Mouse (Mus musculus) kidney, adult 18-20 months (tissue): ENCODE measurements around the gene Kctd17.

Experiments used
- DNase-seq: peaks from one replicate; pipeline ENCODE4 v3.0.0; 2021

Gene Kctd17

DNA sequence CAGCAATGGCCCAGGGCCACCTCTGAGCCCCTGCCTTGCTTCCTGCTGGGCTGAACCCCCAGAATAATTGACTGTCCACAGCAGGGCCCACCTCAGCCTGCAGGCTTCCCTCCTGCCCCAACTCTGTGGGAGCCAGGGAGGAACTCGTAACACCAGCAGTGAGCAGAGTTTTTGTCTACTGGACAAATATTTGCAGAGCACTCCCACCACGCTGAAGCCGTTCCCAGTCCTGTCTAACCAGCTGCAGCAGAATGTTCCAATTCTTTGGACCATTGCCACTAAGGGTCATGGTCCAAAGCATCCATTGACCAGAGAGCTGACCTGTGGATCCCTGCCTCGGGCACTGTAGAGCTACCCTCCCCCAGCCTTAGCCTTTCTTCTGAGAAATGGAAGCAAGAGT lies 11.4 kb upstream of the Kctd17 start:
- DNase-seq, result peak; percentile 81

DNA sequence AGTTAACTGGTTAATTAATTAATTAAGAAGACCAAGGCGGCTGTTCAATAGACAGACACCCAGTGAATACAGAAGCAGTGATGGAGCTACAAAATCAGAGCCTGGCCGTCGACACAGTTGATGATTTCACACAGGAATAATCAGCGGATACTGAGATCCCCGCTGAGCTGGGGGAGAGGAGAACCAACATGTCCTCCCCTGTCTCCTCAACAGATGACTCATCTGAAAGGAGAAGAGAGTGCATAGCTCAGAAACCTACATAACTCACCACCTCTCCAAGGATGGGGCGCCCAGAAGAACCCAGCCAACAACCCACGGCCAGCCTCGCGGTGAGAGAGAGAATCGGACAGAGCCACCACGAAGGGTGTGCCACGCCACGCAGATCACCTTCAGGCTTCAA lies 8.0 kb upstream of the Kctd17 start:
- DNase-seq, result no peak

DNA sequence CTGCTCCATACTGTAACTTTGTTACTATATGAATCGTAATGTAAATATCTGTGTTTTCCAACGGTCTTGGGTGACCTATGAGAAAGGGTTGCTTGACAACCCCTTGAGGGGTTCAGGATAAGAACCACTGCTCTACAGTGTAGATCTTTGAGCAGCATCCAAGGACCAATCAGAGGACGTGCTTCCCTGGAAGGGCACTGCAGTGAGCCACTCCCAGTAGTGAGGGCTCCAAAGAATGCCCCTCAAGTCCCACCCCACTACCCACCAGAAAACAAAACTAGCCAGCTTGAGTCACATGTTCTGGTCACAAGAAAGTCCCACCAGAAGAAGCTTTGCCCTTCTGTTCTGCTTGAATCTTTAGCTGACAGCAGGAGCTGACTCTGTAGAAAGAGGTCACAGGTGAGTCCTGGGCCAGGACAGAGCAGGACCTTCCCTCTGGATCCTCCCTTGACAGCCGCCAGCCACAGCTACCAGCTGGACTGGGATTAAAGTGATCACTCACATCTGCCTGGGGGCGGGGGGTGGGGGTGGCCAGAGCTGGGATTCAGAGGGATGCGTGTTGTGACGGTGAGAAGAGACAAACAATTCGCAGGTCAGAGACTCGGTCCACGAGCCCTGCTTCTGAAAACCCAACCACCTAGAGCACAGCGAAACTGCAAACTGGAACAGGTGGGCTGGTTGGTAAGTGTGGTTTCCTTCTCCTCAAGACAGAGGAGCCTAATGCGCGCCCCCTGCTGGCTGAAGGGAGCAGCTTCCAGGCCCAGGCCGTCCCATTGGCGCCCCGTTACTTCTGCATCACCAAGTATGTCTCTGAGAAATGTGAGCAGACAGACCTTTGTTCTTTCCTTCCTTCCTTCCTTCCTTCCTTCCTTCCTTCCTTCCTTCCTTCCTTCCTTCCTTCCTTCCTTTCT lies 6.1 kb upstream of the Kctd17 start:
- DNase-seq, result peak; percentile 82

DNA sequence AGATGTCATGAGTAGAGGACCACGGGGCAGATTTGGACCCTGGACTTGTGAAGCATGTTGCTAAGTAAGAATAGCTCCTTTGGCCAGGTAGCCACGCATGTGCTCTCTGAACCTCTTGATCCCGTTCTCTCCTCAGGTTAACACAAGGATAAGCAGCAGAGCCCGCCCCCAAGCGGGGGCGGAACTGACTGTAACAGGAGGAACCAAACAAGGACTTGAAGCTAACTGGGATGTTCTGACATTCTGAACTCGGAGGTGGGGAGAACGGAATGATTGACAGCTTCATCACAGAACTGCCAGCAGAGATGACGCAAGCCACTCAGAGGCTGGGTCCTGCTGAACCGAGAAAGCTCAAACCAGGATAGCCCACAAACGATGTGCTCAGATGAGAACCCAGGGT lies 3.9 kb upstream of the Kctd17 start:
- peak; percentile 72 for DNase-seq

DNA sequence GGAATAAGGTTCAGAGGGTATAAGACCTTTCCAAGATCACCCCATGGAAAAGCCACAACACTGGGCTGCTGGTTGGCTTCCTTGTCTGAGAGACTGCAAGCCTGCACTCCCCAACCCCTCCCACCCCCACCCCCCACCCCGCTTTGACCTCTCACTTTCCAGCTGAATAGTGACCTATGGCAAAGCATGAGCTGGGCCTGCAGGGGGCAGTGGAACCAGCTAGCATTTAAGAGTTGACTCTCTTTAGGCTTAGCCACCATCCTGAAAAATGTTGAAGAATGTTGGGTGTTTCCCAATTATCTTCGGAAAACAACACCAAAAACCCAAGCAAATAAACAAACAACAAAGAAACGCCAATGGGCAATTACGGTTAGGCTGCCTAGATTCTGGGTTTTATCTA lies 3.1 kb upstream of the Kctd17 start:
- DNase-seq, result no peak

DNA sequence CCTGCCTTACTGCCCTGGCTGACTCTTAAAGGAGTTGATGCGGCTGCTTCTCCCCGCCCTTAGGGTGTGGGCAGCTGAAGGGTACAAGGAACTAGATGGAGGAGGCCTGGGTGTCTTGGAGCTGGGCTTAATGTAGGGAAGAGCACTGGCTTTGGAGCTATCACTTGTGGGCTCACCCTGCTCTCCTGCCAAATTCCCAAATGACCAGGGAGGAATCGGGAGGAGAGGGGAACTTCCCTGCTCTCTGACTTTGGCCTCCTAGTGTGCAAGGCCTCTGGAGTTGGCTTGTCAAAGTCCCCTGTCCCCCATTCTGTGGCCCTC lies 735 bp downstream of the Kctd17 start:
- no peak for DNase-seq

DNA sequence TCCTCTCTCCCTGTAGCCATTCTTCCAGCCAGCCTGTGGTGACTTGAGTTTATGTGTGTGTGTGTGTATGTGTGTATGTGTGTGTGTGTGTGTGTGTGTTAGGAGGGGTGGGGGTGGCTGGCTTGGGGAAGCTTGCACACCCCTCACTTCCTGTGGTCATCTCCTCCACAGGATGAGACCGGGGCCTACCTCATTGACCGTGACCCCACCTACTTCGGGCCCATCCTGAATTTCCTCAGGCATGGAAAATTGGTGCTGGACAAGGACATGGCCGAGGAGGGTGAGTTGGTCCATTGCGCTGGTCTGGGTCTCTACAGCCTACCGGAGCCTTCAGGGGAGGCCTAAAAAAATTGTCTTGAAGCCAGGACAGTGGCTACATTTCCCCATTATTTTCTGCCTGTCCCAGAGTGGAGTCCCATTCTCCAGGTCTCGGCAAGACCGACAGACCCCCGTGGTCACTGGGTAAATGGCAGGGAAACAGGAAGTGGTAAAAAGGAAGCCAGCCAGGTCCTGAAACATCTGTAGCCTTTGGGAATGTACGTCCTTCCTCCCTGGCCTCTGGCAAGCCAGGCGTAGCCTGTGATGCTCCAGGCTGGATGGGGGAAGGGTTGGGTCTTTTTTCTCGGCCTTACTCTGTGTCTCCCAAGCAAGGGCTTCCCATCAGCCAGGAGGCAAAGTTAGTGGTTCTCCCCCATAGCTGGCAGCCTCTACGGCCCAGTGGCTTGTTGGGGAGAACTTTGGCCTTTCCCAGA lies 1.7 kb downstream of the Kctd17 start:
- DNase-seq, result no peak

DNA sequence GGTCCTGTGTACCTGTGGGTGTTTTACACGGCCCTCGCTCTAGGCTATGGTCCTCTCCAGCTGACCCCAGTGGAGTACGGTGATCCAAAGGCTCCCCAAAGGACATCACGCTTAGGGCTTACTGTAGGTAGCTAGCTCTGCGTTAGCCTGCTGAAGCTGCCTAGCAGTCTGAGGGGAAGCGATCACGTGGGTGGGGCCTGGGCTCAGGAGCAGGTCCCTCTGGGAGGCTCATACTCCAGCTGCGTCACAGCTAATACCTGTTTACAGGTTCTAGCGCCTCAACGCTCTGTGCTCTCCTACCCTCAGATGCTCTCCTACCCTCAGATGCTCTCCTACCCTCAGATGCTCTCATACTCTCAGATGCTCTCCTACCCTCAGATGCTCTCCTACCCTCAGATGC lies 2.5 kb downstream of the Kctd17 start:
- DNase-seq, result no peak

DNA sequence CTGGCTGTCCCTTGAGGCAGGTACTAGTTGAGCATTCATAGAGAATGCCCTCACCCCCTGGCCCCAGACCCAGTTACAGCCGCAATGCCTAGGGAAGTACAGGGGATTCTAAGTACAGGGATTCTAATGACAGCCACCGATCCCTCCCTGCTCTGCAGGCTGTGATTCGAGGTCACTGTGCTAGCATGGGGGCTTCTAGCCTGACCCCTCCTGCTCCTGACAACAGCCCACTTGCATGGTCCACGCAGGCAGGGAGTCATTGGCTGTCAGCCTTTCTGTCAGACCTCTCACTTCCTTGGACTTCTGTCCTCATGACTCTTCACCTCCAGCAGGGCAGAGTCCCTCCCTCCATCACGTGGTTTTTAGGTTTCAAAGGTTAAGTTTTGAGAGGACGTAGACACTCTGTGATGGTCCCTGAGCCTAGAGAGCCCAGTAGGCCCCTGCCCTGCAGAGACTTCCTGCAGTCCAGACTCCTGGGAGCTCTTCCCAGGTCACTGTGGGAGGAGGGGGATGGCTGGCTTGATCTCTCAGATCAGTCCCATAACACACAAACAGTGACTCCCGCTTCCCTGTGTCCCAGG lies 3.3 kb downstream of the Kctd17 start:
- peak; percentile 68 for DNase-seq

DNA sequence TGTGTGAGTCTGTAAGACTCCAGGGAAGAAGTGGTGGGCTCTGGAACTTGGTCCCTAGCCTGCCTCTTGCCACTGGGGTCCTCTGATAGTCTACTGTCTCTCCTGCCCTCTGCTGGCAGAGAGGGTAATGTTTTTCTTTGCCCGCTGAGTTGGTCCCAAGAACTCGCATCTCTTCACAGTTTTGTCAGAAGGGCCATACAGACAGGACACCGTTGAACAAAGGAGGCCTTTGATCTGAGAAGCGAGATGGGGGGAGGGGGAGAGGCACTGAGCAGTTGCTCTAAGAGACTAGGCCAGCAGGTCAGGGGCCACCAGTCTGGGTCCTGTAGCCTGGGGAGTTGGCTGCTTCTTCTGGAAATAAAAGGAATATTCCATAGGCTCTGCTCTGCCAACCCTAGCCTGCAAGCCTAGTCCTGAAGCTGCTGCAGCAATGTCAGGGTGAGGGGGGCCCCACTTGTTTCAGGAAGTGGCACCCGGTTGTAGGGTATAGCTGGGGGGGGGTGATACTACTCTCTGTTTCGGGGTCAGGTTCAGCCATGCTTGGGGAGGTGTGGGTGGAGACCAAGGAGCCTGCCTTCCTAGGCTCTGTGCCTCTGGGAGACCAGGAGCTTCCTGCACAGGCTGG lies 6.6 kb downstream of the Kctd17 start:
- DNase-seq, result no peak

DNA sequence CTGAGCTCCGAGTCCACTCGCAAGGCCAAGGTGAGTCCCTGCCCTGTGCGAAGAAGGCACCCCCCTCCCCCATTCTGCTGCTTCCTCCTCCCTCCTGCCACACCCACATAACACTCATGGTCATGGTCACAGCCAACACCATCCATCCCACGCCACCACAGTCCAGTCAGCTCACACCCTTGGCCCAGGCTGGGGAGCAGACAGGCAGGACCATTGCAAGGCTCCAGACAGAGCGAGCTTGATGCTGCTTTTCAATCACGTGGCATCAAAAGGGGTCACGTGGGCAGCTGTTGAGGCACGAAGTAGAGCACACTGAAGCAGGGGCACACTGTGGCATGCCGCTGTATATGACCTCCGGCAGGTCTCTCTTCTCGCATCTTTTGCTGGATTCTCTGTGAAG lies 7.3 kb downstream of the Kctd17 start:
- no peak for DNase-seq

DNA sequence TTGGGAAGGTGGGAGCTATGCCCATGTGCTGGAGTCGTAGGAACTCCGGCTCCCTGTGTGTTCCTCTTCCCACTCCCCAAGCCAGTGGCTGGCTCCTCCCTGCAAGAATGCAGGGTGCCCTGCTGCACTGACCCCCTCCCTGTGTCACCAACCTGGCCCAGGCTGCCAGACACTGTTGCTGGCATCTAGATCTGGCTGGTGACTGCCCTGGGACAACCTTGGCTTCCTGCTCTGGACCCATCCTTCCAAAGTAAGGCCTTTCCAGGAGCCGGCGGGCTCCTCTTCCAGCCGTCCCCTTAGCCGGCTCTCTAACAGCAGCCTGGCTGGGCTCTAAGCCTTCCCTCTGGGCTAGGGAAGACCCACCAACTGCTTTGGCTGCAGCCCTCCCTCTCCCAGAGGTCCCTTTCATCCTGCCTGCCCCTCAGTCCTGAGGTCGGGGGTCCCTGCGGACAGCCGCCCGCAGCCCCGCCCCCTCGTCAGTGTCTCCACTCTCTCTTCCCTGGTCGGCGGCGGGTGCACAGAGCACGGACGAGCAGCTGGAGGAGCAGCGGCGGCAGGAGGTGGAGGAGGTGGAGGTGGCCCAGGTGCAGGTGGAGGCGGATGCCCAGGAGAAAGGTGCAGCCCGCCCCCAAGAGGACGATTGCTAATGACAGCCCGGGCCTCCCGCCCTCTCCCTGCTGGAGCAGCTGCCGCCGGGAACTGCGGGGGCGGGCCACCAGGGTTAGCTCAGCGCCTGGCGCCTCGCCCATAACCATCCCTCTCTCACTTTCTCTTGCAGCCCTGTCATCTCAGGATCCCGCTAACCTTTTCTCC lies 8.2 kb downstream of the Kctd17 start:
- peak; percentile 70 for DNase-seq

DNA sequence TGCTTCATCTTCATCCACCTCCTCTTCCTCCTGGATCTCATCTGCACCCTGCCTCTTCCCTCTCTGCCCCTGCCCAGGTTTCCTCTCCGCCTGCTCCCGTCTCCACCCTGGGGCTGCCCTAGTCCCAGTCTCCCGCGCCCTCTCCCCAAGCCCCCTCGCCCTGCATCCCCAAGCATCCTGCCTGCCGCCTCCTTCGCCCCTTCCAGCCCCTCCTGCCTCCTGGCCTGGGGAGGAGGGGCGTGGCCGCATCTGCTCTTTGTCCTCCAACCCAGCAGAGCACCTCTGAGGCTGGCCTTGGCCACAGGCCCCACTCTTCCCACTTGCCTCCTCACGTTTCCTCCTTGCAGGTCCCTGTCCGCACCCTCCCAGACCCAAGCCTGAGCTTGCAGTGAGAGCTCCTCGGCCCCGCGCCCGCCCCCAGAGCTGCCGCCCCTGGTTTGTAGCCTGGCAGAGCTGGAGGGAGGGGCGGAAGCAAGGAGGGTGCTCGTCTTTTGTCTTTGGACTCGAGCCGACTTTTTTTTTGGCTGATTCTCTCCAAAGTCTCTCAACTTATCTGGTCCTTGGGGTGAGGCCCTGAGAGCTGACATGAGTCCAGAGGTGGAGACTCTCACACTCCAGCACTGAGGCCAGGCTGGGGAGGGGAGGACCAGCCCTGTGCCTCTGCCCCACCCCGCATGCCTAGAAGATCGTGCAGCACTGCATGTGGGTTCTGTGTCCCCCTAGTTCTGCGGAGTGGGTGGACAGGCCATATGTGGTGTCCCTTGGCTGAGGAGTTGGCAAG lies 9.1 kb downstream of the Kctd17 start:
- DNase-seq, result peak; percentile 38

DNA sequence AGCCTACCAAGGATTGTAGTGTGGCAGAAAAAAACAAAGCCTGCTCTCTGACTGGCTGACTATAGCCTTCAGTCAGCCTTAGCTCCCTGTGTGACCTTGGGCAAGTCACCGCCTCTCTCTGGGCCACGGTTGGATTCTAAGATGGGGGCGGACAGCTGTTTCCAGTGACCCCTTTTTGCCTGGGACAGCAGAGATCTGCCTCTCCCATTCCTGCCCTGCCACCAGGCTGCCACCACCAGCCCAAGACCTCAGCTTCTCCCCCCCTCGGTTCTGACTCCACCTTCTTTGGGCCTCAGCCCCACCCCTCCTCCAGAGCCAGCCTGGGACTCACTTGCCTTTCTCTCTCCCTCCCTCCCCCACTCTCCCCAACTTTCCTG lies 9.6 kb downstream of the Kctd17 start:
- no peak for DNase-seq

DNA sequence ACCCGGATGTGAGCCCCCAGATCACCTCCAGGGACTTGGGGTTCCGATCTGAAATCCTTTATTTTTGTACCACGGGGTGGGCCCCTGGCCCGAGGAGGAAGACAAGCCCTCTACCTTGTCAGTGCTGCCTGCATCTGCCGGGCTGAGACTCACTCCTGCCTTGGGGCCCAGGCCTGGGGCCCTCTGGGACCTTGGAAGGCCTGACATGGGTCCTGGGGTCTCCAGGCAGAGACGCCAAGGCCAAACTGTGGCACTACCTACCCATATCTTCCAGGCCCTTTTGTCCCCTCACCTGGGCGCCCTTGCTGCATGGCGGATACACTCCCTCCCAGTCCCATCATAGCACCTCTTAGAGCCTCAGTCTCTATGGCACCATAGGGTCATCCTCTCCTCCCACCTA lies 10.1 kb downstream of the Kctd17 start:
- DNase-seq, result no peak

DNA sequence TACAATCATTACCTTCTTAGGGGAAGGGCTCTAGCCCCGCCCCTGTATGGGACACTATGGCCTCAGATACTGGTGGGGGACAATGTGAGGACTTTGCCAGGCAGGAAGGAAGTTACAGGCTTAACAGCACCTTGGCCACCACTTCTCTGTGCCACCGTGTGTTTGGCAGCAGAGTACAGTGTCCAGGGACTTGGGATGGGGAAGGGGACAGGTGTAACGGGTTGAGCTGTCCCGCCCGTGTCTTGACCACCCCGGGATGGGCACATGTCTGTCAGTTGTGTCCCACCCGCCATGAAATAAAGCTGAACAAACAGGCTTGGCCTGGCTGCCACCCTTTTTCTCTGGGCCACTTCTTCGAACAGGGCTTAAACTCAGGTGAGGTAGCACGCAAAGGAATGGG lies 10.6 kb downstream of the Kctd17 start:
- no peak for DNase-seq

DNA sequence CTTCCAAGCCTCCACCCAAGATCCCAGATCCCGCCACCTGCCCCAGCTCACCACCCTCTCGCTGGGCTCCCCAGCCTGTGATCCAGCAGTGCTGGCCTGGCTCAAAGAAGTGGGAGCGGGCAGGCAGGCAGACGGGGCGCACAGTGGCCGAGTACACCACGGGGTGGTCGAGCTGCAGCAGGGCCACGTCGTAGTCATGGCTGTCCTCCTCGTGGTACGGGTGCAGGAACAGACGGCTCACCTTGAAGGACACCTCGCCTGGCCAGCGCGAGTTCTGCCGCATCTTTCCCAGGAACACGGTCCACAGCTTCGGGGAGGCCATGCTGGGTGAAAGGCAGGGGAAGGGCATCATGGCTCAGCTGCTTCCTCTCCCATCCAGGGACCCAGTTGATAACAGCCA lies 13.9 kb downstream of the Kctd17 start:
- DNase-seq, result no peak

DNA sequence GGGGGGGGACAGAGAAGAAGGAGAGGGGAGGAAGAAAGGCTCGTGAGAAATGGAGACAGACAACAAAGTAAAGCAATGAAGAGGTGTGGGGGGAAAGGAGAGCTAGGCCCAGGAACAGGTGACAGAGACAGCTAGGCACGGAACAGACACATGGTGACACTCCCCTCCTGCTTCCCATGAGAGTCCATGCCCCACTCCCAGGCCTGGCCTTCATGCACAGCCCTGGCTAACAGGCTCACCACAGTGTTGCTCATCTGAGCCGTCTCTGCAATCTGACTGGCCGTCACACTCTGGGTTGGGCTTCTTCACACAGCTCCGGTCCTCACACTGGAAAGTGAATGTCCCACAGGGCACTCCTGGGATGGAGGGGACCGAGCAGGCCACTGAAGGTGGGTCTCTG lies 15.5 kb downstream of the Kctd17 start:
- DNase-seq, result no peak

DNA sequence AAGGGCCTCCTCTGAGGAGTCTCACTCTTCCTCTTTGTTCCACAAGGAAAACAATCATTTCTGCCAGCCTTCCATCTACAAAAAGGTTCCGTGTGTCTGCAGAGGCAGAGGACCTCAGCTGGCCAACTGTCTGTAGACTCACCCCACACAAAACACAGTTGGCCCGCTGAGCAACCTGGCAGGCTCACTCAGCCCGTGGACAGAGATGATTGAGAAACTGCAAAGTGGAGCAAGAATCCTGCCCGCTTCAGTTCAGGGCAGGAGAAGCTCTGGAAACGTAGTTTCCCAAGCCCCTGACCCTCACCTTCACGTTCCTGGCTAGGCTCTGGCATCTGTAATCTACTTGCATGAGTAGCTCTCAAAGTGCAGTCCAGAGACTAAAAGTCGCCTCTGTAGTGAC lies 18.8 kb downstream of the Kctd17 start:
- no peak for DNase-seq

DNA sequence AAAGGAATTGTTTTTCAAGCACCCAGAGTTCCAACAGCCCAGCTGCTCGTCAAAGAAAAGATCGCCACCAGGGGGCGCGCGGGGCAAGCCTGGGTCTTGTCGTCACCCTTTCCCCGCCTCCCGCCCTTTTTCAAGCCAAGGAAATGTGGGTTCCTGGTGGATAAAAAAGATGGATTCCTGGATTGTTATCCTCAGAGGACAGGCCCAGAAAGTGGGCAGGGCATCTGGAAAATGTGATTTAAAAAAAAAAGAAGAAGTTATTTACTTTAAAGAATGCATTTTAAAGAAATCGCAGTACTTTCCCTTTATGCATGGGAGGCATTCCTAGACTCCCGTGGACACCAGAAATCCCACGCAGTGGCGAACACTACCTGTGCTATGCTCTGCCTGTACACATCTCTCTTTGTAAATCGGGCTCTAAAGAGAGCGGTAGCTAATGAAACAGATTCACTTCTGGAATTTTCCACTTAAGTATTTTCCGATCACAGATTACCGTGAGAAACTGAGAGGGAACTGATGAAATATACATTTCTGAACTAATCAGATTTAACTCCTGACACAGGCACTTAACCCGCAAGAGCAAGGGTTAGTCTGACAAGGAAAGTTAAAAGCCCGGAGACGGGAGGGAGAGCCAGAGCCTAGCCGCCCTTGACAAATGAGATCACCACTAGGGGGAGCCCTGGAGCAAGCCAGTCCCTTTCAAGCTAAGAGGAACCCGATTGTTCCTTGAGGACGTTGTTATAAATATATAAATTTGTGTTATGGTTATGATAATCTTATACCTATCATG lies 19.6 kb downstream of the Kctd17 start:
- peak; percentile 96 for DNase-seq

DNA sequence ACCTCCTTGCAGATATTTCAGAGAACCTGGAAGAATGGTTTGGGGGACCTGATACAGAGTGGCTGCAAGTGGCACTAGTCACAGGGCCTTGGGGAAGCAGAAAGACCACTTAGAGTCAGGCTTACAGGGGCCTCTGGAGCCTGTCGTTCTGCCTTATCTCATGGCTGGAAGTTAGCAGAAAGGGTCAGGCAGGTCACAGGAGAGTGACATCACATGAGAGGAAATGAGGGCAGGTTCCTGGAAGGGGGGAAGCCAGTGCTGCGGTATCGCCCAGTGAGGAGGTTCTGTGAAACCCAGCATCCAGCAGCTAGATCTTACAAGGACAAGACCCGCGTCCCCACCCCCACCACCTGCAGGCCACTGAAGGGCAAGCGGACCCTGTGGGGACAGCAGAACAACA lies 20.8 kb downstream of the Kctd17 start:
- DNase-seq, result no peak
